Mouse (Mus musculus) ES-Bruce4 (cell line): ENCODE results near the gene Slco2b1. TPM values are rescaled to one million over a fixed set of nuclear protein-coding genes. Genes with fewer than 3 reads are reported as not detected.
"Not testable (repeated sequence)": the region's sequence is repeated elsewhere in the genome, so short reads cannot be mapped to it uniquely, and the experiment has no call there.

Experiments
- H3K27ac ChIP-seq: 2 replicates; pipeline ENCODE4 v1.5.1; 2012; ENCODE audit warnings: low read length, inconsistent platforms; ENCODE audit not compliant: insufficient read depth
- H3K27me3 ChIP-seq: 2 replicates; pipeline ENCODE4 v1.6.1; 2012; ENCODE audit warnings: mild to moderate bottlenecking, low read length, inconsistent platforms; ENCODE audit not compliant: control insufficient read depth, poor library complexity, insufficient read depth, severe bottlenecking
- H3K36me3 ChIP-seq: 2 replicates; pipeline ENCODE4 v1.6.1; 2012; ENCODE audit warnings: inconsistent platforms, mild to moderate bottlenecking, low read length, moderate library complexity; ENCODE audit not compliant: control insufficient read depth, poor library complexity, insufficient read depth, severe bottlenecking
- H3K4me1 ChIP-seq: one replicate; pipeline ENCODE4 v1.8.1; 2011; ENCODE audit warnings: low read length; ENCODE audit not compliant: control insufficient read depth, insufficient read depth
- H3K4me3 ChIP-seq: 2 replicates; pipeline ENCODE4 v1.5.1; 2011; ENCODE audit warnings: low read depth, mild to moderate bottlenecking, low read length
- H3K9ac ChIP-seq: 2 replicates; pipeline ENCODE4 v1.6.1; 2012; ENCODE audit warnings: low read depth, mild to moderate bottlenecking, inconsistent platforms; ENCODE audit not compliant: poor library complexity, severe bottlenecking
- H3K9me3 ChIP-seq: replicated peaks from 2 replicates; pipeline ENCODE4 v1.6.1; 2012; ENCODE audit warnings: mild to moderate bottlenecking, low read length, inconsistent platforms; ENCODE audit not compliant: control insufficient read depth, poor library complexity, insufficient read depth, severe bottlenecking
- CTCF ChIP-seq: IDR thresholded peaks from one replicate; pipeline ENCODE4 v1.8.1; 2011; ENCODE audit warnings: low read depth, low read length
- EP300 ChIP-seq: IDR thresholded peaks from 2 replicates; pipeline ENCODE4 v1.6.1; 2011; ENCODE audit warnings: low read depth, low read length; ENCODE audit not compliant: insufficient read depth
- POLR2A ChIP-seq: IDR thresholded peaks from one replicate; pipeline ENCODE4 v1.8.1; 2011; ENCODE audit warnings: low read length; ENCODE audit not compliant: insufficient read depth
- polyA plus RNA-seq: library from polyadenylated mRNA; stranded (reverse); fragments of >200 nt; gene quantifications from 2 replicates; pipeline ENCODE4 v1.2.4, GENCODE M21; 2011; ENCODE audit warnings: low read depth; ENCODE audit not compliant: missing spikeins, insufficient read depth, insufficient read length

Slco2b1 gene
- not detected in 2 replicates for polyA plus RNA-seq

- Histone ChIP-seq H3K4me1 (no peaks in the 10 kb centered on the region), H3K27ac (no peak within 1 kb of the TSS), H3K9me3 (no peaks in the 10 kb centered on the region), H3K4me3 (no peak within 1 kb of the TSS), H3K9ac (no peak within 1 kb of the TSS), H3K27me3 (no peaks in the 10 kb centered on the region), H3K36me3 (no peaks in the 10 kb centered on the region)
- TF ChIP-seq EP300 (no peak), CTCF (no peak), POLR2A (no peak)
Observed at GRCm38 (mm10) chr7:99711166-99711565, at the start of gene Slco2b1. Slco2b1 (minus strand) TSS chr7:99711340.

DNA sequence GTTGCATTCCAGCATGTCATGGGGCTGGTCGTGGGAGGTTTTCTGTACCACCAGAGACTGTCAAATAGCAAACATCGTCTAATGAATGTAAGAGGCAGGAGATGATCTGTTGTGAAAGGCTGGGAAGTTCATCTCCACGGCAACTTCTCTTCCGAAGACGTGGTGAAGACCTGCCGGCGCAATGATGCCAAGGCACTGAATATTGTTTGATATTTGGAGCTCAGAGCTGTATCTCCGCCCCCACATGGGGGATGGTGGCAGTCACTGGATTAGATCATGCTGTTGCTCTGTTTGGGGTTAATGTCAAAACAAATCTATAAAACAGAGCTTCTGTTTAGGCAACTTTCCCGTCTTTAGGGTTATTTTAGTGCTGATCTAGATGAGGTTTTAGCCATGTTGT is 28.1 kb upstream of the Slco2b1 start:
- no peak overlapping the region for H3K27ac ChIP-seq
- H3K9ac ChIP-seq, result no peak overlapping the region
- no peaks in the 10 kb centered on the region; the same call in none of the 2 replicates for H3K27me3 ChIP-seq
- no peaks in the 10 kb centered on the region for H3K9me3 ChIP-seq
- H3K4me1 ChIP-seq, result no peaks in the 10 kb centered on the region
- no peak overlapping the region for H3K4me3 ChIP-seq
- no peaks in the 10 kb centered on the region for H3K36me3 ChIP-seq
- no peak for TF ChIP-seq POLR2A
- no peak for TF ChIP-seq CTCF
- no peak for TF ChIP-seq EP300

GRCm38 (mm10) chr7:99735491-99735890 is 24.4 kb upstream of the Slco2b1 start:
- not testable (repeated sequence) for H3K36me3 ChIP-seq, H3K9ac ChIP-seq, H3K27ac ChIP-seq, H3K4me3 ChIP-seq, H3K27me3 ChIP-seq, H3K4me1 ChIP-seq, H3K9me3 ChIP-seq

DNA sequence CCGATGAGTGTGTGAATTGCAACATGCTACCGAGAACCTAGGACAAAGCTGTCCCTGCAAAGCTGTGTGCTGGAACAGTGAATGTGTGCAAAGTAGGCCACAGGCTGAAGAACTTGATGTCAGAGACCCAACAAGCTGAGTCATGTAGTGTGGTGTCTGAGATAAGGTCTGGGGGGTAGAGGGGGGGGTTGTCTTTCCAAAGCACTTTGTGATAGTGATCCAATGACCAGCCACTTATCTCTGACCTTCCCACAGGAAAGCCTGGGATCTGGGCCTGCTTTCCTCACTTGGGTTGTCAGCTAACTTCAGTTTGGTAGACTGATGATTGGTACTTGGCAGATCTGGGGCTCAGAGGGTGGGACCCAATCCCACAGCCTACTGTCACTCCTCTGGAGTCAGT is 23.5 kb upstream of the Slco2b1 start:
- no peaks in the 10 kb centered on the region for H3K36me3 ChIP-seq
- no peaks in the 10 kb centered on the region for H3K27me3 ChIP-seq
- H3K9ac ChIP-seq, result no peak overlapping the region
- no peaks in the 10 kb centered on the region for H3K9me3 ChIP-seq
- TF ChIP-seq CTCF, result no peak
- no peak for TF ChIP-seq POLR2A
- no peak for TF ChIP-seq EP300
- no peaks in the 10 kb centered on the region for H3K4me1 ChIP-seq
- no peak overlapping the region for H3K27ac ChIP-seq
- no peak overlapping the region for H3K4me3 ChIP-seq

DNA sequence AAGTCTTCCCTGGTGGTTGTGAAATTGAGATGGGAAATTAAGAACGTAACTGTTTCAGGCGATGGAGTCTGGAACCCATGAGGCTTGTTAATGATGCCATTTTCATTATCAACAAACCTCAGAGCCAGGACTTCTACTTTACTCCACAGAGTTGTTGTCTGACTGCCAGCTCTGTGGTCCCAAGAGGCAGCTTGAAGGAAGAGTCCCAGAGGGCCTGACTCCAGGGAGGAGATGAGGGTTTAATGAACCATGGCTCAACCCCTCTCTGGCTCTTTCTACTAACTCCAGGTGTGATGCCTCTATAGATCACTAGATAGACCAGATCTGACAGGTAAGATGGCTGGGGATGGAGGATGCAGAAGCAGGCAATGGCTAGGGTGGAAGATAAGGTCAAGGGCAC is 18.8 kb upstream of the Slco2b1 start, which contains the start of gene Olfr520:
Gene Olfr520 (plus strand): TSS at position 301 of the 400 bp plus-strand sequence.
- H3K9ac ChIP-seq, result no peak within 1 kb of the TSS
- H3K27me3 ChIP-seq, result no peaks in the 10 kb centered on the region
- no peaks in the 10 kb centered on the region for H3K9me3 ChIP-seq
- no peak for TF ChIP-seq POLR2A
- TF ChIP-seq EP300, result no peak
- TF ChIP-seq CTCF, result no peak
- no peak within 1 kb of the TSS for H3K27ac ChIP-seq
- no peaks in the 10 kb centered on the region for H3K36me3 ChIP-seq
- H3K4me3 ChIP-seq, result no peak within 1 kb of the TSS
- H3K4me1 ChIP-seq, result no peaks in the 10 kb centered on the region

DNA sequence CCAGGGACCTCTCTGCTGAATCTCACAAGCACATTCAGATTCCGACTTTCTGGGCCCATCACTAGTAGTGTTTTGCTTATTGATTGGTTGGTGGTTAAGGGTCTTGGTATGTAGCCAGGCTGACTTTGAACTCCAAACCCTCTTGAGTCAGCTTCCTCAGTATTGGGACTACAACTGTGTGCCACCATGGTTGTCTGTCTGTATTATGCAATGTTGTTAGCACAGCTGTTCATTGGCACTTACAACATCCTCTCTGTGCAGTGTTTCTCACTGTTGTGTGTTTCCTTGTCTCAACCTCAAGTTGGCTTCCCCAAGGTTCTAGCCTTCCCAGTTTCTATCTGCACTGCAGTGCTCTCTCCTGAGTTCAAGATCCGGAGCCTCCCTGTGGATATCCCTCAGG is 5.4 kb upstream of the Slco2b1 start:
- TF ChIP-seq EP300 (no peak), CTCF (no peak), POLR2A (no peak)
- H3K9me3 ChIP-seq, result no peaks in the 10 kb centered on the region

More for the DNA sequence above, 5.4 kb upstream of the Slco2b1 start:
- H3K4me3 ChIP-seq, result no peak overlapping the region
- no peaks in the 10 kb centered on the region for H3K36me3 ChIP-seq
- no peak overlapping the region for H3K9ac ChIP-seq
- H3K4me1 ChIP-seq, result no peaks in the 10 kb centered on the region
- H3K27me3 ChIP-seq, result no peaks in the 10 kb centered on the region
- no peak overlapping the region for H3K27ac ChIP-seq
